Mouse (Mus musculus): Measurements from ENCODE around the gene Zfpl1. TPM values are rescaled to one million over a fixed set of nuclear protein-coding genes. Genes with fewer than 3 reads are reported as not detected.
A peak's percentile ranks its signal among the peaks of the same experiment; 100 is the strongest.

The Zfpl1 gene
- polyA plus RNA-seq, 1 experiment from 2014 or later, result 68.0 TPM

GRCm38 (mm10) chr19:6038326-6038725, 46.4 kb downstream of the Zfpl1 start:
- Histone ChIP-seq H3K9ac (ENCODE audit: low read depth, low read length) (no peak overlapping the region), H3K27ac (ENCODE audit: low read length) (no peak overlapping the region), H3K36me3 (ENCODE audit: control insufficient read depth, insufficient read depth, low read length) (no peaks in the 10 kb centered on the region), H3K27me3 (replicated peaks; ENCODE audit: control insufficient read depth, insufficient read depth, low read length) (no peaks in the 10 kb centered on the region), H3K4me1 (ENCODE audit: control insufficient read depth, insufficient read depth, low read length) (no peaks in the 10 kb centered on the region), H3K9me3 (ENCODE audit: control insufficient read depth, low read length) (no peaks in the 10 kb centered on the region), H3K4me2 (ENCODE audit: low read depth, low read length) (no peak overlapping the region), H3K4me3 (ENCODE audit: low read length) (no peak overlapping the region)
- 82% methylated on average over 7 of the region's 7 CpGs for WGBS
- ATAC-seq, result no peak

- Histone ChIP-seq H3K27me3 (replicated peaks; ENCODE audit: control insufficient read depth, insufficient read depth, low read length) (no peaks in the 10 kb centered on the region), H3K4me1 (ENCODE audit: control insufficient read depth, insufficient read depth, low read length) (no peaks in the 10 kb centered on the region), H3K4me3 (ENCODE audit: low read length) (no peak overlapping the region), H3K9ac (ENCODE audit: low read depth, low read length) (no peak overlapping the region), H3K27ac (ENCODE audit: low read length) (no peak overlapping the region), H3K9me3 (ENCODE audit: control insufficient read depth, low read length) (no peaks in the 10 kb centered on the region), H3K4me2 (ENCODE audit: low read depth, low read length) (no peak overlapping the region), H3K36me3 (ENCODE audit: control insufficient read depth, insufficient read depth, low read length) (no peaks in the 10 kb centered on the region)
- no peak for ATAC-seq
Observed at GRCm38 (mm10) chr19:6037695-6038094, 47.1 kb downstream of the Zfpl1 start.

- ATAC-seq, result peak; percentile 36; the same call in 1 of the 2 replicates
- H3K4me2 ChIP-seq (ENCODE audit: low read depth, low read length), result no peak overlapping the region
- 65% methylated on average over 9 of the region's 9 CpGs for whole genome bisulfite sequencing
- no peaks in the 10 kb centered on the region for H3K36me3 ChIP-seq (ENCODE audit: control insufficient read depth, insufficient read depth, low read length)
- no peak overlapping the region for H3K9ac ChIP-seq (ENCODE audit: low read depth, low read length)
- no peaks in the 10 kb centered on the region for H3K27me3 ChIP-seq (replicated peaks; ENCODE audit: control insufficient read depth, insufficient read depth, low read length)
- no peaks in the 10 kb centered on the region for H3K9me3 ChIP-seq (ENCODE audit: control insufficient read depth, low read length)
- no peak overlapping the region for H3K27ac ChIP-seq (ENCODE audit: low read length)
- no peaks in the 10 kb centered on the region for H3K4me1 ChIP-seq (ENCODE audit: control insufficient read depth, insufficient read depth, low read length)
- H3K4me3 ChIP-seq (ENCODE audit: low read length), result no peak overlapping the region
Observed at GRCm38 (mm10) chr19:6035966-6036585, 48.7 kb downstream of the Zfpl1 start.

Small RNA genes within 50 kb of the gene (microRNA-seq; reads per million reads assigned to microRNA genes)
- 0.68 reads per million for gene Mir6988

Other genes with a start within 250 kb of the Zfpl1 start
- gene Frmd8, start 209.7 kb downstream of the Zfpl1 start, polyA plus RNA-seq (2015; fragmentation: Nextera tagmentation; extraction: Ambion mirVana), result 31.1 and 31.7 TPM in 2 replicates
- gene Slc25a45, start 207.1 kb downstream of the Zfpl1 start, polyA plus RNA-seq (2015; fragmentation: Nextera tagmentation; extraction: Ambion mirVana), result 3.4 and 4.1 TPM in 2 replicates
- gene Tigd3, start 190.8 kb downstream of the Zfpl1 start, polyA plus RNA-seq (2015; fragmentation: Nextera tagmentation; extraction: Ambion mirVana), result 1.5 and 1.7 TPM in 2 replicates
- gene Dpf2, start 171.9 kb downstream of the Zfpl1 start, polyA plus RNA-seq (2015; fragmentation: Nextera tagmentation; extraction: Ambion mirVana), result 109 and 119 TPM in 2 replicates
- gene Cdc42ep2, start 160.1 kb downstream of the Zfpl1 start, polyA plus RNA-seq (2015; fragmentation: Nextera tagmentation; extraction: Ambion mirVana), result 14.7 and 15.1 TPM in 2 replicates
- 58.4 and 61.7 TPM in 2 replicates for gene Pola2, start 120.8 kb downstream of the Zfpl1 start, polyA plus RNA-seq (2015; fragmentation: Nextera tagmentation; extraction: Ambion mirVana)
- not detected in 2 replicates for gene Slc22a20, start 98.8 kb downstream of the Zfpl1 start, polyA plus RNA-seq (2015; fragmentation: Nextera tagmentation; extraction: Ambion mirVana)
- 11.8 and 12.4 TPM in 2 replicates for gene Capn1, start 69.1 kb downstream of the Zfpl1 start, polyA plus RNA-seq (2015; fragmentation: Nextera tagmentation; extraction: Ambion mirVana)
- gene Syvn1, start 38.4 kb downstream of the Zfpl1 start, polyA plus RNA-seq (2015; fragmentation: Nextera tagmentation; extraction: Ambion mirVana), result 29.1 and 36.4 TPM in 2 replicates
- gene Mrpl49, start 27.2 kb downstream of the Zfpl1 start, polyA plus RNA-seq (2015; fragmentation: Nextera tagmentation; extraction: Ambion mirVana), result 71.4 and 79.5 TPM in 2 replicates
- gene Fau, start 27.1 kb downstream of the Zfpl1 start, polyA plus RNA-seq (2015; fragmentation: Nextera tagmentation; extraction: Ambion mirVana), result 868 and 882 TPM in 2 replicates
- 27.6 and 29.9 TPM in 2 replicates for gene Znhit2, start 23.8 kb downstream of the Zfpl1 start, polyA plus RNA-seq (2015; fragmentation: Nextera tagmentation; extraction: Ambion mirVana)
- 37.3 and 39.0 TPM in 2 replicates for gene Tm7sf2, start 16.6 kb downstream of the Zfpl1 start, polyA plus RNA-seq (2015; fragmentation: Nextera tagmentation; extraction: Ambion mirVana)
- 66.7 and 68.2 TPM in 2 replicates for gene Vps51, start 7.7 kb downstream of the Zfpl1 start, polyA plus RNA-seq (2015; fragmentation: Nextera tagmentation; extraction: Ambion mirVana)
- not detected in 2 replicates for gene Tmem262, start 4.9 kb downstream of the Zfpl1 start, polyA plus RNA-seq (2015; fragmentation: Nextera tagmentation; extraction: Ambion mirVana)
- 1.2 and 1.7 TPM in 2 replicates for gene Gm28374, start 2.7 kb downstream of the Zfpl1 start, polyA plus RNA-seq (2015; fragmentation: Nextera tagmentation; extraction: Ambion mirVana)
- gene Cdca5, start within 50 bp of the Zfpl1 start, polyA plus RNA-seq (2015; fragmentation: Nextera tagmentation; extraction: Ambion mirVana), result 27.7 and 31.4 TPM in 2 replicates
- 0.28 and 0.29 TPM in 2 replicates for gene AC131692.1, start 9.5 kb upstream of the Zfpl1 start, polyA plus RNA-seq (2015; fragmentation: Nextera tagmentation; extraction: Ambion mirVana)
- gene Naaladl1, start 20.8 kb upstream of the Zfpl1 start, polyA plus RNA-seq (2015; fragmentation: Nextera tagmentation; extraction: Ambion mirVana), result 71.9 and 102 TPM in 2 replicates
- 33.4 and 35.7 TPM in 2 replicates for gene Sac3d1, start 33.7 kb upstream of the Zfpl1 start, polyA plus RNA-seq (2015; fragmentation: Nextera tagmentation; extraction: Ambion mirVana)
- gene Snx15, start 43.3 kb upstream of the Zfpl1 start, polyA plus RNA-seq (2015; fragmentation: Nextera tagmentation; extraction: Ambion mirVana), result 36.8 and 37.0 TPM in 2 replicates
- gene Batf2, start 56.0 kb upstream of the Zfpl1 start, polyA plus RNA-seq (2015; fragmentation: Nextera tagmentation; extraction: Ambion mirVana), result 1.1 and 1.8 TPM in 2 replicates
- gene Arl2, start 56.6 kb upstream of the Zfpl1 start, polyA plus RNA-seq (2015; fragmentation: Nextera tagmentation; extraction: Ambion mirVana), result 102 and 103 TPM in 2 replicates
- not detected in 2 replicates for gene Majin, start 99.4 kb upstream of the Zfpl1 start, polyA plus RNA-seq (2015; fragmentation: Nextera tagmentation; extraction: Ambion mirVana)
- gene Gpha2, start 141.4 kb upstream of the Zfpl1 start, polyA plus RNA-seq (2015; fragmentation: Nextera tagmentation; extraction: Ambion mirVana), result 0.23 and 0.65 TPM in 2 replicates
- 21.0 and 23.5 TPM in 2 replicates for gene Ppp2r5b, start 150.9 kb upstream of the Zfpl1 start, polyA plus RNA-seq (2015; fragmentation: Nextera tagmentation; extraction: Ambion mirVana)
- 7.4 and 8.4 TPM in 2 replicates for gene Atg2a, start 156.7 kb upstream of the Zfpl1 start, polyA plus RNA-seq (2015; fragmentation: Nextera tagmentation; extraction: Ambion mirVana)
- 135 and 158 TPM in 2 replicates for gene Ehd1, start 191.8 kb upstream of the Zfpl1 start, polyA plus RNA-seq (2015; fragmentation: Nextera tagmentation; extraction: Ambion mirVana)
- 1.2 and 1.5 TPM in 2 replicates for gene Cdc42bpg, start 221.5 kb upstream of the Zfpl1 start, polyA plus RNA-seq (2015; fragmentation: Nextera tagmentation; extraction: Ambion mirVana)